Mouse (Mus musculus) CH12.LX (cell line): ENCODE data around the gene Agpat2. TPM values are rescaled to one million over a fixed set of nuclear protein-coding genes. Genes with fewer than 3 reads are reported as not detected.

Source experiments
- DNase-seq: peaks from one replicate; pipeline ENCODE4 v3.0.0-alpha.2; 2013; ENCODE audit errors: extremely low read depth
- H3K27ac ChIP-seq: 2 replicates; pipeline ENCODE4 v1.5.1; 2012; ENCODE audit warnings: low read depth, mild to moderate bottlenecking, control low read depth, moderate library complexity; ENCODE audit not compliant: insufficient read depth
- H3K27me3 ChIP-seq: replicated peaks from 2 replicates; pipeline ENCODE3; 2012; ENCODE audit warnings: inconsistent platforms
- H3K36me3 ChIP-seq, 2 experiments: replicated peaks in 1 of 2; 2 replicates each; pipeline versions ENCODE3 to v1.6.1; 2012; ENCODE audit warnings: inconsistent platforms in 1 of 2, low read length in 1 of 2, mild to moderate bottlenecking in 1 of 2, mixed read lengths in 1 of 2, moderate library complexity in 1 of 2; ENCODE audit not compliant: control insufficient read depth in 1 of 2, insufficient read depth in 1 of 2
- H3K4me1 ChIP-seq, 2 experiments: 2 replicates each; pipeline ENCODE4 v1.6.1; 2012; ENCODE audit warnings: inconsistent platforms in 1 of 2, moderate library complexity in 1 of 2; ENCODE audit not compliant: insufficient read depth in 2 of 2, control insufficient read depth in 1 of 2
- H3K4me2 ChIP-seq: 2 replicates; pipeline ENCODE4 v1.6.1; 2012; ENCODE audit warnings: low read depth, mild to moderate bottlenecking, control low read depth; ENCODE audit not compliant: poor library complexity, insufficient read depth, severe bottlenecking
- H3K4me3 ChIP-seq, 3 experiments: fragments of 150-350 bp in 1 of 3; sonication (generic) in 1 of 3; replicated peaks in 1 of 3; 2 replicates each; pipeline versions ENCODE3 to v1.5.1; 2011 to 2012; ENCODE audit warnings: low read depth in 2 of 3, low read length in 2 of 3, mild to moderate bottlenecking in 2 of 3, moderate library complexity in 2 of 3, control low read depth in 1 of 3, improper control_type of control experiment in 1 of 3, inconsistent platforms in 1 of 3, mixed read lengths in 1 of 3; ENCODE audit not compliant: poor library complexity in 1 of 3
- H3K79me2 ChIP-seq: replicated peaks from 2 replicates; pipeline ENCODE4 v1.6.1; 2012; ENCODE audit warnings: mild to moderate bottlenecking, moderate library complexity; ENCODE audit not compliant: control insufficient read depth, poor library complexity, insufficient read depth, severe bottlenecking; ENCODE audit errors: extremely low read depth
- H3K9ac ChIP-seq: 2 replicates; pipeline ENCODE4 v1.6.1; 2012; ENCODE audit warnings: low read depth, mild to moderate bottlenecking, control low read depth, moderate library complexity; ENCODE audit not compliant: insufficient read depth
- H3K9me3 ChIP-seq: replicated peaks from 2 replicates; pipeline ENCODE3; 2012; ENCODE audit warnings: low read length, inconsistent platforms, mixed read lengths
- CHD1 ChIP-seq: IDR thresholded peaks from 2 replicates; pipeline ENCODE4 v1.6.1; 2012; ENCODE audit warnings: low read depth, low read length, improper control_type of control experiment, inconsistent platforms
- CHD2 ChIP-seq: IDR thresholded peaks from 2 replicates; pipeline ENCODE4 v1.6.1; 2011; ENCODE audit warnings: low read length, improper control_type of control experiment
- CTCF ChIP-seq, 2 experiments: IDR thresholded peaks in 1 of 2; conservative IDR thresholded peaks in 1 of 2; 2 replicates each; pipeline ENCODE4 v1.5.1; 2011 to 2012; ENCODE audit warnings: low read depth in 2 of 2, low read length in 2 of 2, improper control_type of control experiment in 1 of 2, inconsistent platforms in 1 of 2, mild to moderate bottlenecking in 1 of 2, moderate library complexity in 1 of 2
- ETS1 ChIP-seq: conservative IDR thresholded peaks from 2 replicates; pipeline ENCODE4 v1.6.1; 2012; ENCODE audit warnings: low read depth, mild to moderate bottlenecking, inconsistent platforms, low read length, improper control_type of control experiment, moderate library complexity
- IRF4 ChIP-seq: IDR thresholded peaks from 2 replicates; pipeline ENCODE4 v1.6.1; 2014; ENCODE audit warnings: low read depth, mild to moderate bottlenecking, inconsistent platforms, low read length, improper control_type of control experiment
- JUN ChIP-seq: IDR thresholded peaks from 2 replicates; pipeline ENCODE4 v1.6.1; 2011; ENCODE audit warnings: low read depth, mild to moderate bottlenecking, low read length, improper control_type of control experiment, moderate library complexity; ENCODE audit not compliant: insufficient read depth
- JUND ChIP-seq: conservative IDR thresholded peaks from 2 replicates; pipeline ENCODE4 v1.6.1; 2011; ENCODE audit warnings: low read depth, low read length, improper control_type of control experiment
- MAX ChIP-seq: IDR thresholded peaks from 2 replicates; pipeline ENCODE4 v1.6.1; 2011; ENCODE audit warnings: low read length, improper control_type of control experiment
- MAZ ChIP-seq: IDR thresholded peaks from 2 replicates; pipeline ENCODE4 v1.6.1; 2012; ENCODE audit warnings: low read depth, mild to moderate bottlenecking, inconsistent platforms, low read length, improper control_type of control experiment, moderate library complexity
- MEF2A ChIP-seq: IDR thresholded peaks from 2 replicates; pipeline ENCODE4 v1.6.1; 2014; ENCODE audit warnings: low read depth, mild to moderate bottlenecking, inconsistent platforms, low read length, improper control_type of control experiment, borderline replicate concordance
- MXI1 ChIP-seq: IDR thresholded peaks from 2 replicates; pipeline ENCODE4 v1.6.1; 2011; ENCODE audit warnings: mild to moderate bottlenecking, low read depth, low read length, improper control_type of control experiment
- MYC ChIP-seq: IDR thresholded peaks from 2 replicates; pipeline ENCODE4 v1.6.1; 2011; ENCODE audit warnings: low read depth, mild to moderate bottlenecking, improper control_type of control experiment, low read length
- NRF1 ChIP-seq: IDR thresholded peaks from 2 replicates; pipeline ENCODE4 v1.6.1; 2014; ENCODE audit warnings: low read depth, mild to moderate bottlenecking, inconsistent platforms, low read length, improper control_type of control experiment, moderate library complexity
- PAX5 ChIP-seq: IDR thresholded peaks from 2 replicates; pipeline ENCODE4 v1.6.1; 2012; ENCODE audit warnings: low read length, inconsistent platforms, mixed read lengths
- POLR2A ChIP-seq: IDR thresholded peaks from 2 replicates; pipeline ENCODE4 v1.6.1; 2011; ENCODE audit warnings: low read depth, mild to moderate bottlenecking, improper control_type of control experiment, low read length
- POLR2AphosphoS2 ChIP-seq: IDR thresholded peaks from 2 replicates; pipeline ENCODE4 v1.6.1; 2011; ENCODE audit warnings: low read depth, low read length, improper control_type of control experiment
- UBTF ChIP-seq: IDR thresholded peaks from 2 replicates; pipeline ENCODE4 v1.6.1; 2012; ENCODE audit warnings: low read depth, mild to moderate bottlenecking, inconsistent platforms, low read length, improper control_type of control experiment, moderate library complexity
- USF1 ChIP-seq: IDR thresholded peaks from 2 replicates; pipeline ENCODE4 v1.6.1; 2014; ENCODE audit warnings: low read depth, mild to moderate bottlenecking, inconsistent platforms, low read length, improper control_type of control experiment
- ZC3H11A ChIP-seq: IDR thresholded peaks from 2 replicates; pipeline ENCODE4 v1.6.1; 2012; ENCODE audit warnings: low read depth, mild to moderate bottlenecking, inconsistent platforms, low read length, improper control_type of control experiment
- ZKSCAN1 ChIP-seq: IDR thresholded peaks from 2 replicates; pipeline ENCODE4 v1.6.1; 2012; ENCODE audit warnings: low read depth, inconsistent platforms, low read length, improper control_type of control experiment, borderline replicate concordance
- dilution Hi-C: fragments of 300-500 bp; cut with MboI; formaldehyde crosslinking; loops from 2 replicates; pipeline ENCODE4 v1.14.3; 2020; ENCODE audit warnings: low sequenced_read_pairs; ENCODE audit not compliant: extremely low pct_unique_long_range_greater_than_20kb, extremely low pct_ligation_motif_present
- in situ Hi-C: fragments of 300-500 bp; cut with MboI; formaldehyde crosslinking; loops from 3 replicates; pipeline ENCODE4 v1.14.3; 2019; ENCODE audit warnings: low sequenced_read_pairs, low pct_ligation_motif_present, low pct_unique_long_range_greater_than_20kb, mixed read lengths
- polyA plus RNA-seq: library from polyadenylated mRNA; unstranded; fragments of >175 nt; gene quantifications from 2 replicates; pipeline ENCODE4 v1.2.1, GENCODE M21; 2012; ENCODE audit warnings: low read depth; ENCODE audit not compliant: insufficient read length
- total RNA-seq, 2 experiments: library from RNA; depleted of rRNA; stranded (reverse); fragments of 300-350 nt in 1 of 2; fragments of >200 nt in 1 of 2; gene quantifications; 2 replicates each; pipeline ENCODE4 v1.2.3; 2012 to 2014

Gene Agpat2
- total and polyA plus RNA-seq, 3 experiments = 8.6 to 14.2 (median 9.5) TPM

GRCm38 (mm10) chr2:26556535-26556993 lies 47.7 kb downstream of the Agpat2 start:
- H3K4me1 ChIP-seq = peaks cover 15 to 41% of the 10 kb centered on the region in 2 experiments
- DNase-seq = no peak
- no peak overlapping the region for H3K4me2 ChIP-seq
- no peaks in the 10 kb centered on the region for H3K79me2 ChIP-seq
- H3K4me3 ChIP-seq = no peak overlapping the region
- TF ChIP-seq JUND (no peak), IRF4 (no peak), MAZ (no peak), MYC (no peak), MXI1 (no peak), UBTF (no peak), MEF2A (no peak), POLR2A (no peak), ETS1 (no peak), ZKSCAN1 (no peak), MAX (no peak), CHD2 (no peak), PAX5 (no peak), POLR2AphosphoS2 (no peak), JUN (no peak)
- no peaks in the 10 kb centered on the region for H3K36me3 ChIP-seq
- dilution Hi-C loops (no loop called here), in situ Hi-C loops (no loop called here)
- no peak overlapping the region for H3K9ac ChIP-seq
- H3K27me3 ChIP-seq = no peaks in the 10 kb centered on the region
- H3K27ac ChIP-seq = no peak overlapping the region
- no peaks in the 10 kb centered on the region for H3K9me3 ChIP-seq

- dilution Hi-C loops (no loop called here), in situ Hi-C loops (no loop called here)
- Histone ChIP-seq H3K9ac (no peak overlapping the region), H3K4me3 (no peak overlapping the region), H3K4me1 (peaks cover 15 to 34% of the 10 kb centered on the region in 2 experiments)
- TF ChIP-seq CTCF (conservative IDR thresholded peaks at IDR 0.05 in 1 of 2, IDR thresholded peaks at IDR 0.05 in 1 of 2; ENCODE audit: low read depth in 2 of 2, low read length in 2 of 2) (no peak), ZC3H11A (no peak), CHD1 (no peak), USF1 (no peak), NRF1 (no peak)
- TF ChIP-seq, all 38 proteins: peak for 0
- Histone ChIP-seq H3K4me2 (no peak overlapping the region), H3K79me2 (no peaks in the 10 kb centered on the region), H3K27me3 (no peaks in the 10 kb centered on the region), H3K36me3 (no peaks in the 10 kb centered on the region), H3K27ac (no peak overlapping the region), H3K9me3 (no peaks in the 10 kb centered on the region)
- no peak for DNase-seq
Observed at GRCm38 (mm10) chr2:26555076-26555475, 49.1 kb downstream of the Agpat2 start.
